Mouse (Mus musculus) CD4-positive, CD25-positive, alpha-beta regulatory T cell, adult 4 months (primary cell): ENCODE measurements around the gene Trip10. TPM values are rescaled to one million over a fixed set of nuclear protein-coding genes. Genes with fewer than 3 reads are reported as not detected.
"Not testable (repeated sequence)": the region's sequence is repeated elsewhere in the genome, so short reads cannot be mapped to it uniquely, and the experiment has no call there.

Experiments used
- ATAC-seq: one replicate; pipeline ENCODE4 v1.8.0; 2017
- polyA plus RNA-seq, 2 experiments: library from polyadenylated mRNA; unstranded; fragments of 100-300 nt; shearing (Covaris generic); gene quantifications; one replicate each; pipeline ENCODE4 v1.2.1; 2017

Trip10 gene
- polyA plus RNA-seq, 2 experiments from 2014 or later: 2.6 to 3.6 TPM

- ATAC-seq: peak; percentile 51
These were observed 16.0 kb downstream of the Trip10 start for GRCm38 (mm10) chr17:57264972-57265945.

- ATAC-seq: no peak
These were observed 18.4 kb downstream of the Trip10 start for GRCm38 (mm10) chr17:57267556-57268126.

GRCm38 (mm10) chr17:57271301-57271700 is 22.0 kb downstream of the Trip10 start:
- ATAC-seq: no peak

GRCm38 (mm10) chr17:57273846-57274245 is 24.6 kb downstream of the Trip10 start:
- no peak for ATAC-seq

- ATAC-seq: no peak
These were observed 25.4 kb downstream of the Trip10 start for GRCm38 (mm10) chr17:57274686-57275085.

GRCm38 (mm10) chr17:57275111-57275996 is 26.1 kb downstream of the Trip10 start:
- ATAC-seq: peak; percentile 66

GRCm38 (mm10) chr17:57275997-57276351 is 26.7 kb downstream of the Trip10 start:
- no peak for ATAC-seq

- ATAC-seq: peak; percentile 32
These were observed 27.4 kb downstream of the Trip10 start for GRCm38 (mm10) chr17:57276634-57277121.

- not testable (repeated sequence) for ATAC-seq
These were observed 28.5 kb downstream of the Trip10 start for GRCm38 (mm10) chr17:57277598-57278261.

GRCm38 (mm10) chr17:57278537-57278936 is 29.3 kb downstream of the Trip10 start:
- no peak for ATAC-seq

GRCm38 (mm10) chr17:57278943-57279590 is 29.8 kb downstream of the Trip10 start, which contains the start of gene Vav1:
Vav1 (plus strand) TSS chr17:57279100.
- peak; percentile 60 for ATAC-seq

- peak; percentile 53 for ATAC-seq
These were observed 30.5 kb downstream of the Trip10 start for GRCm38 (mm10) chr17:57279591-57280224.

- ATAC-seq: no peak
These were observed 31.2 kb downstream of the Trip10 start for GRCm38 (mm10) chr17:57280411-57280810.

GRCm38 (mm10) chr17:57283906-57284305 is 34.7 kb downstream of the Trip10 start:
- no peak for ATAC-seq

- no peak for ATAC-seq
These were observed 35.8 kb downstream of the Trip10 start for GRCm38 (mm10) chr17:57285077-57285476.

- peak; percentile 68 for ATAC-seq
These were observed 37.6 kb downstream of the Trip10 start for GRCm38 (mm10) chr17:57286718-57287355.

GRCm38 (mm10) chr17:57289252-57289651 is 40.0 kb downstream of the Trip10 start:
- ATAC-seq: no peak

- peak; percentile 63 for ATAC-seq
These were observed 40.9 kb downstream of the Trip10 start for GRCm38 (mm10) chr17:57290001-57290670.

- ATAC-seq: peak; percentile 55
These were observed 41.4 kb downstream of the Trip10 start for GRCm38 (mm10) chr17:57290671-57291055.

GRCm38 (mm10) chr17:57292302-57292701 is 43.0 kb downstream of the Trip10 start:
- ATAC-seq: no peak
